Mouse (Mus musculus) megakaryocyte, embryonic 14.5 days (primary cell): ENCODE data around the gene Hspb2.

Experiments used
- FLI1 ChIP-seq: IDR thresholded peaks from 2 replicates; pipeline ENCODE4 v1.6.1; 2012; ENCODE audit warnings: low read length, inconsistent platforms, mixed read lengths
- GATA1 ChIP-seq: IDR thresholded peaks from 3 replicates; pipeline ENCODE4 v1.6.1; 2012; ENCODE audit warnings: mixed read lengths, low read length, inconsistent platforms, borderline replicate concordance

DNA sequence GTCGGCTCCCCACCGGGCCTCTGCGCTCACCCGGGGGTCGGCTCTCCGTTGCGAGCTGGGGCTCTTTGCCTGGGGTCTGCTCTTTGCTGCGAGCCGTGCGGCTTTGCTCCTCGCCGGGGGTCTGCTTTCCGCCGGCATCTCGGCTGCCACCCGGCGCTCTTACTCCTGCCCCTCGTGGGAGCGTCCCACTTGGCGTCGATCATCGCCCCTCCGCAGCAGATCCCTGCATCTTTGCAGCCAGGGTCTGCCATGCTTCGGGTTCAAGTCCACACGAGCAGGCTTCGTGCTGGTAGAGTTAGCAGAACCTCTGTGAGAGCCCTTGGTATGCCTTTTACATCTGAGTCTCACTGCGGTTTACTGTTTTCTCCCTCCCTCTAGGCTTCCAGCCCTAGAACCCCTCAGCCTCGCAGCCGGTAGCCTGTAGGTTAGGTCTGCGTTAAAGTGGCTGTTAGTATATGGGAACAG lies 23.5 kb upstream of the Hspb2 start:
- TF ChIP-seq GATA1 (no peak), FLI1 (no peak)
